8 mouse cellular contexts compared by ENCODE assay signal in the genomic region with DNA sequence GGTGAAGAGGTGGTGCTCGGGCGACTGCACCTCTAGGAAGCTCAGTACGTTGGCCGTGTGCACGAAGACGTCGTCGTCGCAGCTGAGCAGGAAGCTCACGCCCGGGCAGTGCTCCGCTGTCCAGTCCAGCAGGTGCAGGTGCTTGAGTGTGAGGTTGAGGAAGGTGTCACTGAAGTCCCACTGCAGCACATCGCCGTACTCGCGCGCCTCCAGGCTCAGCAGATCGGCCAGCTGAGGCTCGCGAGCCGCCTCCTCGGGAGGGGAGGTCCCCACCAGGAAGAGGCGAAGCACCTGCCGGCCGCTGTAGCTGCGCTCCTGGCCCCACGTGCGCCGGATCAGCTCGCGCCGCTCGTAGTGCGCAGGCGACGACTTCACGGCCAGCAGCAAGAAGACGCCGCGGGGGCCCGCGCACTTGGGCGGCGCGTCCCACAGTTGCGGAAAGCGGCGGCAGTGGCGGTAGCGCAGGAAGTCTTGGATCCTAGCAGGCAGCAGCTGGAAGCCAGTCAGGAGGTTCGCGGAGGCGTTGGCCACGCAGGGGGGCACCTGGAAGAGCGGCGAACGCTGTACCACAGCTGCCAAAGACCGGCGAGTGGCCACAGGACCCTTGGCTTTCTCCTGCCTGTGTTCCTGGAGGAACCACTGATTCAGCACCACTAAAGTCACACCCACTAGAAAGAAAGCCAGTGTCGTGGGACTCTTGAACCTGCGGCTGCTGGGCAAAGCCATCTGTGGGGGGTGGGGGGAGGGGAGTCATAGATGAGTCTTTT. TPM values are rescaled to one million over a fixed set of nuclear protein-coding genes. Genes with fewer than 3 reads are reported as not detected.
DNase-seq lines count a peak whose midpoint lies in the region; ATAC-seq and TF ChIP-seq lines count a peak whose summit lies in the region.

No protein-coding gene starts in this region.

- H3K4me1 ChIP-seq in forebrain, embryonic 10.5 days, result peaks cover 23% of the 10 kb centered on the region
- 0 out of 2 replicates have a peak, but pooled peaks cover 7% of the 10 kb centered on the region for H3K4me1 ChIP-seq in midbrain, postnatal 0 days (ENCODE audit: insufficient read depth, low read length)

- intact Hi-C loops in left cerebral cortex, postnatal 4 days (cut with DNase I), result no loop called here

- peak overlapping the region; percentile 85 for H3K4me2 ChIP-seq in midbrain, postnatal 0 days (ENCODE audit: low read depth, low read length, poor library complexity, severe bottlenecking)

- H3K9ac ChIP-seq in midbrain, postnatal 0 days (replicated peaks; ENCODE audit: low read length, poor library complexity, severe bottlenecking), result peak overlapping the region; percentile 29

- DNase-seq in layer of hippocampus, adult 2 months (ENCODE audit: low spot score in 2 of 2), result no peak
- DNase-seq in layer of hippocampus, adult 9-10 months (ENCODE audit: low spot score), result no peak
- DNase-seq in forebrain, embryonic 10.5 days (ENCODE audit: extremely low spot score, low spot score), result no peak
- peak; percentile 14 for DNase-seq in left cerebral cortex, postnatal 4 days
- DNase-seq in midbrain, postnatal 0 days (ENCODE audit: low spot score), result peak; percentile 32
- no peak for DNase-seq in layer of hippocampus, postnatal 14 days (ENCODE audit: low spot score in 2 of 2)
- DNase-seq in layer of hippocampus, adult 9-11 months, result no peak

- ATAC-seq in activated CD4-positive, CD25-positive, alpha-beta regulatory T cell, adult 4 months, result peak; percentile 54
- ATAC-seq in midbrain, postnatal 0 days (ENCODE audit: low FRiP score), result peak; percentile 71

- H3K36me3 ChIP-seq in forebrain, embryonic 10.5 days (replicated peaks), result no peaks in the 10 kb centered on the region
- H3K36me3 ChIP-seq in midbrain, postnatal 0 days (ENCODE audit: insufficient read depth, low read length), result no peaks in the 10 kb centered on the region

- WGBS in forebrain, embryonic 10.5 days, result 3% methylated on average over 61 of the region's 61 CpGs
- WGBS in midbrain, postnatal 0 days, result 2% methylated on average over 61 of the region's 61 CpGs

- H3K9me3 ChIP-seq in forebrain, embryonic 10.5 days, result no peaks in the 10 kb centered on the region
- no peaks in the 10 kb centered on the region for H3K9me3 ChIP-seq in midbrain, postnatal 0 days (ENCODE audit: low read length)

- H3K27ac ChIP-seq in layer of hippocampus, adult 2 months, result no peak overlapping the region
- 0 out of 2 replicates have a peak overlapping the region, but pooled peaks have one; percentile 30 for H3K27ac ChIP-seq in forebrain, embryonic 10.5 days
- H3K27ac ChIP-seq in midbrain, postnatal 0 days (ENCODE audit: low read depth, low read length), result no peak overlapping the region

- peaks cover 78% of the 10 kb centered on the region for H3K27me3 ChIP-seq in forebrain, embryonic 10.5 days (ENCODE audit: poor library complexity, severe bottlenecking)
- peaks cover 42% of the 10 kb centered on the region for H3K27me3 ChIP-seq in midbrain, postnatal 0 days (ENCODE audit: insufficient read depth, low read length)

- peak overlapping the region; percentile 59 for H3K4me3 ChIP-seq in layer of hippocampus, adult 2 months
- peak overlapping the region; percentile 53 for H3K4me3 ChIP-seq in forebrain, embryonic 10.5 days
- H3K4me3 ChIP-seq in midbrain, postnatal 0 days (ENCODE audit: low read depth, low read length), result peak overlapping the region; percentile 40

- TF ChIP-seq CTCF in layer of hippocampus, adult 2 months (conservative IDR thresholded peaks at IDR 0.05), result no peak
- no peak for TF ChIP-seq CTCF in midbrain, postnatal 0 days (IDR thresholded peaks at IDR 0.05)

RNA-seq across cellular contexts. Expression of a gene that starts 5.1 kb away (rescaled TPM):
- total RNA-seq in layer of hippocampus, adult 2 months (2021), result under 1 TPM; 0.34 to 0.36 TPM
- not detected for polyA plus RNA-seq in activated CD4-positive, CD25-positive, alpha-beta regulatory T cell, adult 4 months (2017; shearing (Covaris generic))
- 0.06 TPM in 1 of 2 replicates, not detected in the other for polyA plus RNA-seq in forebrain, embryonic 10.5 days (2016; fragmentation: Nextera tagmentation; extraction: Ambion mirVana)
- under 1 TPM; 0.16 to 0.28 TPM for total RNA-seq in left cerebral cortex, postnatal 4 days (2021)
- total RNA-seq in midbrain, postnatal 0 days (2014; rRNA removed), result 1.5 and 2.0 TPM in 2 replicates
- 1.3 TPM in 2 replicates for polyA plus RNA-seq in midbrain, postnatal 0 days (2015; fragmentation: Nextera tagmentation; extraction: Ambion mirVana)
- total RNA-seq in layer of hippocampus, postnatal 14 days (2021), result under 1 TPM; 0.23 to 0.26 TPM

RNA-seq across cellular contexts. Expression of a gene that starts 16.1 kb away (rescaled TPM):
- total RNA-seq in layer of hippocampus, adult 2 months (2021), result 10 to 100 TPM; 42.3 to 45.0 TPM
- 1 to 10 TPM in 1 of 2 experiments, under 1 TPM in 1; 0.79 to 2.1 TPM for polyA plus RNA-seq in activated CD4-positive, CD25-positive, alpha-beta regulatory T cell, adult 4 months (2017; shearing (Covaris generic))
- 5.8 TPM in 2 replicates for polyA plus RNA-seq in forebrain, embryonic 10.5 days (2016; fragmentation: Nextera tagmentation; extraction: Ambion mirVana)
- total RNA-seq in left cerebral cortex, postnatal 4 days (2021), result 10 to 100 TPM; 51.0 to 52.2 TPM
- total RNA-seq in midbrain, postnatal 0 days (2014; rRNA removed), result 40.0 and 51.9 TPM in 2 replicates
- 20.7 and 20.9 TPM in 2 replicates for polyA plus RNA-seq in midbrain, postnatal 0 days (2015; fragmentation: Nextera tagmentation; extraction: Ambion mirVana)
- 10 to 100 TPM; 57.0 to 58.9 TPM for total RNA-seq in layer of hippocampus, postnatal 14 days (2021)

RNA-seq across cellular contexts. Expression of a gene that starts 48.9 kb away (rescaled TPM):
- 1 to 10 TPM in 1 of 2 experiments, under 1 TPM in 1; 0.96 to 1.3 TPM for total RNA-seq in layer of hippocampus, adult 2 months (2021)
- polyA plus RNA-seq in activated CD4-positive, CD25-positive, alpha-beta regulatory T cell, adult 4 months (2017; shearing (Covaris generic)), result not detected
- 0.11 and 0.19 TPM in 2 replicates for polyA plus RNA-seq in forebrain, embryonic 10.5 days (2016; fragmentation: Nextera tagmentation; extraction: Ambion mirVana)
- total RNA-seq in left cerebral cortex, postnatal 4 days (2021), result 1 to 10 TPM; 1.4 to 2.1 TPM
- 0.55 and 0.57 TPM in 2 replicates for total RNA-seq in midbrain, postnatal 0 days (2014; rRNA removed)
- polyA plus RNA-seq in midbrain, postnatal 0 days (2015; fragmentation: Nextera tagmentation; extraction: Ambion mirVana), result 0.22 and 0.46 TPM in 2 replicates
- 1 to 10 TPM; 1.1 to 1.5 TPM for total RNA-seq in layer of hippocampus, postnatal 14 days (2021)

Comparison
In these comparisons a context has a peak if more than half of its experiments do, and no peak if none do; other contexts are left out.
1. DNase-seq: peak in left cerebral cortex, postnatal 4 days (single experiment) and midbrain, postnatal 0 days (single experiment); none in layer of hippocampus, adult 2 months (0 of 2), layer of hippocampus, adult 9-10 months (single experiment), forebrain, embryonic 10.5 days (single experiment), layer of hippocampus, postnatal 14 days (0 of 2) and layer of hippocampus, adult 9-11 months (single experiment).
2. Peak in every context shown above with its lines, with median percentiles within 50 percentile points of each other: H3K4me3 ChIP-seq.